Mouse (Mus musculus): Measurements from ENCODE around the gene Tspan12. TPM values are rescaled to one million over a fixed set of nuclear protein-coding genes. Genes with fewer than 3 reads are reported as not detected.

The Tspan12 gene
- polyA plus RNA-seq, 1 experiment from 2014 or later: 60.5 TPM

- ATAC-seq (ENCODE audit: extremely low read depth, insufficient number of reproducible peaks, low FRiP score, low TSS enrichment): no peak
- 78% methylated on average over 7 of the region's 7 CpGs for WGBS
- Histone ChIP-seq H3K4me3 (no peak overlapping the region), H3K36me3 (peaks cover 28% of the 10 kb centered on the region), H3K4me2 (no peak overlapping the region), H3K27ac (replicated peaks) (no peak overlapping the region), H3K27me3 (replicated peaks) (no peaks in the 10 kb centered on the region), H3K9me3 (no peaks in the 10 kb centered on the region), H3K4me1 (peaks cover 20% of the 10 kb centered on the region), H3K9ac (no peak overlapping the region)
Measured at GRCm38 (mm10) chr6:21828001-21828400, 24.3 kb downstream of the Tspan12 start.

- Histone ChIP-seq H3K27me3 (replicated peaks) (no peaks in the 10 kb centered on the region), H3K4me1 (peaks cover 28% of the 10 kb centered on the region), H3K9ac (no peak overlapping the region; the same call in 1 of the 2 replicates), H3K36me3 (peaks cover 13% of the 10 kb centered on the region), H3K27ac (replicated peaks) (peak overlapping the region; percentile 73), H3K9me3 (no peaks in the 10 kb centered on the region), H3K4me3 (peak overlapping the region; percentile 25; the same call in 1 of the 2 replicates), H3K4me2 (peak overlapping the region; percentile 58)
- ATAC-seq (ENCODE audit: extremely low read depth, insufficient number of reproducible peaks, low FRiP score, low TSS enrichment): no peak
- WGBS: 85% methylated on average over 7 of the region's 7 CpGs
Measured at GRCm38 (mm10) chr6:21823694-21824093, 28.6 kb downstream of the Tspan12 start.

GRCm38 (mm10) chr6:21823281-21823680 is 29.0 kb downstream of the Tspan12 start:
- Histone ChIP-seq H3K27ac (replicated peaks) (peak overlapping the region; percentile 73), H3K4me3 (peak overlapping the region; percentile 25), H3K27me3 (replicated peaks) (no peaks in the 10 kb centered on the region), H3K36me3 (peaks cover 11% of the 10 kb centered on the region; the same call in 1 of the 2 replicates), H3K9ac (peak overlapping the region; percentile 38; the same call in 1 of the 2 replicates), H3K4me2 (peak overlapping the region; percentile 58), H3K4me1 (peaks cover 27% of the 10 kb centered on the region), H3K9me3 (no peaks in the 10 kb centered on the region)
- WGBS: 26% methylated on average over 8 of the region's 8 CpGs
- no peak; the same call in 1 of the 2 replicates for ATAC-seq (ENCODE audit: extremely low read depth, insufficient number of reproducible peaks, low FRiP score, low TSS enrichment)

- 22% methylated on average over 7 of the region's 7 CpGs for WGBS
- no peaks in the 10 kb centered on the region for H3K9me3 ChIP-seq
- no peak for ATAC-seq (ENCODE audit: extremely low read depth, insufficient number of reproducible peaks, low FRiP score, low TSS enrichment)
- H3K27ac ChIP-seq (replicated peaks): peak overlapping the region; percentile 73
- H3K4me2 ChIP-seq: peak overlapping the region; percentile 58
- peaks cover 29% of the 10 kb centered on the region for H3K4me1 ChIP-seq
- peak overlapping the region; percentile 25 for H3K4me3 ChIP-seq
- H3K9ac ChIP-seq: peak overlapping the region; percentile 38; the same call in 1 of the 2 replicates
- no peaks in the 10 kb centered on the region for H3K27me3 ChIP-seq (replicated peaks)
- peaks cover 9% of the 10 kb centered on the region; the same call in 1 of the 2 replicates for H3K36me3 ChIP-seq
Measured at GRCm38 (mm10) chr6:21822721-21823134, 29.6 kb downstream of the Tspan12 start.

GRCm38 (mm10) chr6:21818107-21818807 is 34.1 kb downstream of the Tspan12 start:
- Histone ChIP-seq H3K27ac (replicated peaks) (no peak overlapping the region), H3K9ac (no peak overlapping the region), H3K4me1 (peaks cover 20% of the 10 kb centered on the region), H3K4me3 (no peak overlapping the region), H3K4me2 (no peak overlapping the region), H3K36me3 (peaks cover 18% of the 10 kb centered on the region), H3K9me3 (no peaks in the 10 kb centered on the region), H3K27me3 (replicated peaks) (no peaks in the 10 kb centered on the region)
- WGBS: 27% methylated on average over 5 of the region's 5 CpGs
- no peak for ATAC-seq (ENCODE audit: extremely low read depth, insufficient number of reproducible peaks, low FRiP score, low TSS enrichment)

- Histone ChIP-seq H3K4me2 (no peak overlapping the region), H3K4me1 (no peaks in the 10 kb centered on the region), H3K9ac (no peak overlapping the region), H3K27ac (replicated peaks) (no peak overlapping the region), H3K4me3 (no peak overlapping the region), H3K27me3 (replicated peaks) (no peaks in the 10 kb centered on the region), H3K36me3 (peaks cover 39% of the 10 kb centered on the region), H3K9me3 (no peaks in the 10 kb centered on the region)
- 88% methylated on average over 7 of the region's 7 CpGs for WGBS
- no peak for ATAC-seq (ENCODE audit: extremely low read depth, insufficient number of reproducible peaks, low FRiP score, low TSS enrichment)
Measured at GRCm38 (mm10) chr6:21806005-21806404, 46.3 kb downstream of the Tspan12 start.

GRCm38 (mm10) chr6:21805013-21805570 is 47.2 kb downstream of the Tspan12 start:
- Histone ChIP-seq H3K4me3 (no peak overlapping the region), H3K27ac (replicated peaks) (no peak overlapping the region), H3K27me3 (replicated peaks) (no peaks in the 10 kb centered on the region), H3K36me3 (peaks cover 48% of the 10 kb centered on the region), H3K9me3 (no peaks in the 10 kb centered on the region), H3K4me1 (no peaks in the 10 kb centered on the region), H3K4me2 (no peak overlapping the region), H3K9ac (no peak overlapping the region)
- no peak for ATAC-seq (ENCODE audit: extremely low read depth, insufficient number of reproducible peaks, low FRiP score, low TSS enrichment)
- 71% methylated on average over 7 of the region's 7 CpGs for WGBS

GRCm38 (mm10) chr6:21803483-21804340 is 48.6 kb downstream of the Tspan12 start:
- Histone ChIP-seq H3K4me2 (no peak overlapping the region), H3K4me3 (no peak overlapping the region), H3K9ac (no peak overlapping the region), H3K9me3 (no peaks in the 10 kb centered on the region), H3K27ac (replicated peaks) (0 out of 2 replicates have a peak overlapping the region, but pooled peaks have one; percentile 24), H3K36me3 (peaks cover 58% of the 10 kb centered on the region), H3K27me3 (replicated peaks) (no peaks in the 10 kb centered on the region), H3K4me1 (no peaks in the 10 kb centered on the region)
- no peak for ATAC-seq (ENCODE audit: extremely low read depth, insufficient number of reproducible peaks, low FRiP score, low TSS enrichment)
- WGBS: 76% methylated on average over 10 of the region's 10 CpGs

GRCm38 (mm10) chr6:21798581-21798980 is 53.7 kb downstream of the Tspan12 start:
- ATAC-seq (ENCODE audit: extremely low read depth, insufficient number of reproducible peaks, low FRiP score, low TSS enrichment): no peak
- Histone ChIP-seq H3K4me1 (0 out of 2 replicates have a peak, but pooled peaks cover 3% of the 10 kb centered on the region), H3K9me3 (no peaks in the 10 kb centered on the region), H3K36me3 (peaks cover 54% of the 10 kb centered on the region), H3K27me3 (replicated peaks) (no peaks in the 10 kb centered on the region), H3K4me3 (no peak overlapping the region), H3K4me2 (no peak overlapping the region), H3K27ac (replicated peaks) (no peak overlapping the region), H3K9ac (no peak overlapping the region)
- WGBS: 78% methylated on average over 9 of the region's 9 CpGs

GRCm38 (mm10) chr6:21797087-21797486 is 55.2 kb downstream of the Tspan12 start:
- 63% methylated on average over 4 of the region's 4 CpGs for WGBS
- H3K27me3 ChIP-seq (replicated peaks): no peaks in the 10 kb centered on the region
- no peak overlapping the region for H3K9ac ChIP-seq
- H3K9me3 ChIP-seq: no peaks in the 10 kb centered on the region
- no peak overlapping the region for H3K4me3 ChIP-seq
- no peak overlapping the region for H3K4me2 ChIP-seq
- ATAC-seq (ENCODE audit: extremely low read depth, insufficient number of reproducible peaks, low FRiP score, low TSS enrichment): no peak
- H3K36me3 ChIP-seq: peaks cover 60% of the 10 kb centered on the region
- 0 out of 2 replicates have a peak, but pooled peaks cover 3% of the 10 kb centered on the region for H3K4me1 ChIP-seq
- peak overlapping the region; percentile 63; the same call in 1 of the 2 replicates for H3K27ac ChIP-seq (replicated peaks)

GRCm38 (mm10) chr6:21796413-21796812 is 55.9 kb downstream of the Tspan12 start:
- H3K9me3 ChIP-seq: no peaks in the 10 kb centered on the region
- peaks cover 7% of the 10 kb centered on the region; the same call in 1 of the 2 replicates for H3K4me1 ChIP-seq
- no peaks in the 10 kb centered on the region for H3K27me3 ChIP-seq (replicated peaks)
- H3K27ac ChIP-seq (replicated peaks): no peak overlapping the region
- H3K4me3 ChIP-seq: no peak overlapping the region
- peaks cover 60% of the 10 kb centered on the region for H3K36me3 ChIP-seq
- 82% methylated on average over 10 of the region's 10 CpGs for WGBS
- H3K9ac ChIP-seq: no peak overlapping the region
- no peak for ATAC-seq (ENCODE audit: extremely low read depth, insufficient number of reproducible peaks, low FRiP score, low TSS enrichment)
- H3K4me2 ChIP-seq: no peak overlapping the region
